In the genomic region with DNA sequence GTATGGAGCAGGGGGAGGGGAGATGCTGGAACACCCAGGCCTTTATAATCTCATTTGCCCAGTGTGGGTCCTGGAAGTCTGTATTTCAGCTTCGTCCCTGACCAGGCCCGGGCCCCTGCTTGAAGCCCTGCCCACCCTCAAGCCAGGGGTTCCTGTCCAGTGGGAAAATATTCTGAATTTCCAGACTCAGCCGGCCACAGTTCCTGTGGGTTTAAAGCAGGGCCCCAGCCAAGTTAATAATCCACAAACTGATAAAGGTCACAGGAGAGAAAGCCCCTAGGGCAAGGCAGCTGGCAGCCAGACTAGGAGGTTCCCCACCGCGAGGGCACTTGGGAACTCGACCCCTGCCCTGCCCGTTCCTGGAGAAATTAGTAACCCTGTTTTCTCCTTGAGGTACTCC, we compare ENCODE assay signal across 18 mouse cellular contexts. TPM values are rescaled to one million over a fixed set of nuclear protein-coding genes. Genes with fewer than 3 reads are reported as not detected.
DNase-seq lines count a peak whose midpoint lies in the region; ATAC-seq lines count a peak whose summit lies in the region.
"Had no signal": no experiment of that assay in that cellular context is flagged by ENCODE, and none has a peak within 500 bp of the region (broad histone marks: within the 10 kb centered on the region; RNA-seq: fewer than 3 reads in every experiment).

No protein-coding gene starts in this region.

- no peak overlapping the region; the same call in 1 of the 2 replicates for H3K4me3 ChIP-seq in embryonic facial prominence, embryonic 10.5 days
- H3K4me3 ChIP-seq in liver, embryonic 16.5 days (ENCODE audit: low read depth, low read length) = no peak overlapping the region
- H3K4me3 ChIP-seq in midbrain, embryonic 10.5 days = no peak overlapping the region
- H3K4me3 ChIP-seq in midbrain, embryonic 16.5 days (ENCODE audit: low read depth, low read length) = no peak overlapping the region
- H3K4me3 ChIP-seq: embryonic facial prominence, embryonic 13.5 days; left cerebral cortex, adult 2 months had no signal

- no peak for DNase-seq in embryonic facial prominence, embryonic 10.5 days (ENCODE audit: low spot score)
- DNase-seq in kidney, adult 18-20 months = peak; percentile 84
- DNase-seq in kidney, postnatal 25 days = peak; percentile 81 to 93
- no peak for DNase-seq in midbrain, embryonic 10.5 days (ENCODE audit: low spot score)
- DNase-seq: cerebellum, postnatal 14 days; heart, postnatal 4 days; lung, postnatal 14 days; right cerebral cortex, postnatal 25 days; thymus, postnatal 25 days had no signal

- H3K9ac ChIP-seq in liver, embryonic 16.5 days (ENCODE audit: low read depth, low read length) = no peak overlapping the region
- H3K9ac ChIP-seq in midbrain, embryonic 16.5 days (ENCODE audit: low read depth, low read length) = no peak overlapping the region
- H3K9ac ChIP-seq: embryonic facial prominence, embryonic 13.5 days had no signal

- peak; percentile 28; the same call in 1 of the 2 replicates for ATAC-seq in liver, embryonic 16.5 days (ENCODE audit: low read depth)
- no peak for ATAC-seq in activated CD4-positive, CD25-positive, alpha-beta regulatory T cell, adult 4 months
- no peak for ATAC-seq in midbrain, embryonic 16.5 days

- peaks cover 37% of the 10 kb centered on the region for H3K4me1 ChIP-seq in embryonic facial prominence, embryonic 10.5 days
- peaks cover 3% of the 10 kb centered on the region for H3K4me1 ChIP-seq in liver, embryonic 16.5 days (ENCODE audit: control insufficient read depth, low read depth, low read length)
- H3K4me1 ChIP-seq in midbrain, embryonic 10.5 days = peaks cover 24% of the 10 kb centered on the region
- no peaks in the 10 kb centered on the region for H3K4me1 ChIP-seq in midbrain, embryonic 16.5 days (ENCODE audit: control insufficient read depth, insufficient read depth, low read length)

- peak overlapping the region; percentile 57 for H3K27ac ChIP-seq in embryonic facial prominence, embryonic 10.5 days (replicated peaks)
- peak overlapping the region; percentile 58 for H3K27ac ChIP-seq in liver, embryonic 16.5 days (ENCODE audit: low read length)
- H3K27ac ChIP-seq in midbrain, embryonic 10.5 days (replicated peaks) = no peak overlapping the region; the same call in 1 of the 2 replicates
- no peak overlapping the region for H3K27ac ChIP-seq in midbrain, embryonic 16.5 days (ENCODE audit: low read length)
- H3K27ac ChIP-seq: embryonic facial prominence, embryonic 13.5 days; left cerebral cortex, adult 2 months had no signal

- H3K27me3 ChIP-seq in embryonic facial prominence, embryonic 10.5 days (replicated peaks; ENCODE audit: low read depth, poor library complexity, severe bottlenecking) = no peaks in the 10 kb centered on the region
- no peaks in the 10 kb centered on the region for H3K27me3 ChIP-seq in liver, embryonic 16.5 days (ENCODE audit: control insufficient read depth, insufficient read depth, low read depth, low read length)
- no peaks in the 10 kb centered on the region for H3K27me3 ChIP-seq in midbrain, embryonic 10.5 days (ENCODE audit: low read depth, poor library complexity, severe bottlenecking)
- no peaks in the 10 kb centered on the region for H3K27me3 ChIP-seq in midbrain, embryonic 16.5 days (ENCODE audit: control insufficient read depth, insufficient read depth, low read depth, low read length)
- H3K27me3 ChIP-seq: embryonic facial prominence, embryonic 13.5 days had no signal

- no peak overlapping the region for H3K4me2 ChIP-seq in liver, embryonic 16.5 days (ENCODE audit: low read depth, low read length)
- no peak overlapping the region for H3K4me2 ChIP-seq in midbrain, embryonic 16.5 days (ENCODE audit: low read length)
- H3K4me2 ChIP-seq: embryonic facial prominence, embryonic 13.5 days; heart, embryonic 11.5 days; midbrain, embryonic 11.5 days had no signal

- WGBS in embryonic facial prominence, embryonic 10.5 days = 30% methylated on average over 7 of the region's 7 CpGs
- WGBS in liver, embryonic 16.5 days (ENCODE audit: insufficient replicate concordance) = 56% methylated on average over 7 of the region's 7 CpGs
- 65% methylated on average over 7 of the region's 7 CpGs for WGBS in midbrain, embryonic 10.5 days
- WGBS in midbrain, embryonic 16.5 days = 67% methylated on average over 7 of the region's 7 CpGs

- no peaks in the 10 kb centered on the region for H3K36me3 ChIP-seq in embryonic facial prominence, embryonic 10.5 days (replicated peaks)
- no peaks in the 10 kb centered on the region for H3K36me3 ChIP-seq in liver, embryonic 16.5 days (ENCODE audit: control insufficient read depth, insufficient read depth)
- H3K36me3 ChIP-seq in midbrain, embryonic 10.5 days = no peaks in the 10 kb centered on the region
- H3K36me3 ChIP-seq in midbrain, embryonic 16.5 days (ENCODE audit: control insufficient read depth, insufficient read depth, low read length) = no peaks in the 10 kb centered on the region
- H3K36me3 ChIP-seq: embryonic facial prominence, embryonic 13.5 days had no signal

- H3K9me3 ChIP-seq in embryonic facial prominence, embryonic 10.5 days = no peaks in the 10 kb centered on the region
- H3K9me3 ChIP-seq in liver, embryonic 16.5 days (replicated peaks; ENCODE audit: control insufficient read depth, low read length) = no peaks in the 10 kb centered on the region
- H3K9me3 ChIP-seq in midbrain, embryonic 10.5 days (replicated peaks) = no peaks in the 10 kb centered on the region
- H3K9me3 ChIP-seq in midbrain, embryonic 16.5 days (replicated peaks; ENCODE audit: control insufficient read depth, low read length, poor library complexity, severe bottlenecking) = no peaks in the 10 kb centered on the region
- H3K9me3 ChIP-seq: embryonic facial prominence, embryonic 13.5 days had no signal

RNA-seq across cellular contexts. Expression of a gene that starts 8.7 kb away (rescaled TPM):
- 0.15 TPM in 1 of 2 replicates, not detected in the other for polyA plus RNA-seq in embryonic facial prominence, embryonic 10.5 days (2016; fragmentation: Nextera tagmentation; extraction: Ambion mirVana)
- 0.84 and 1.1 TPM in 2 replicates for polyA plus RNA-seq in liver, embryonic 16.5 days (2015; fragmentation: Nextera tagmentation; extraction: Ambion mirVana)
- polyA plus RNA-seq in midbrain, embryonic 10.5 days (2016; fragmentation: Nextera tagmentation; extraction: Ambion mirVana) = 0.14 and 0.15 TPM in 2 replicates
- not detected for polyA plus RNA-seq in activated CD4-positive, CD25-positive, alpha-beta regulatory T cell, adult 4 months (2017; shearing (Covaris generic))
- polyA plus RNA-seq in midbrain, embryonic 16.5 days (2015; fragmentation: Nextera tagmentation; extraction: Ambion mirVana) = not detected in 2 replicates
- polyA plus RNA-seq: C2C12; midbrain, embryonic 11.5 days; stomach, embryonic 14.5 days had no signal

RNA-seq across cellular contexts. Expression of a gene that starts 13.3 kb away (rescaled TPM):
- 0.28 and 0.34 TPM in 2 replicates for polyA plus RNA-seq in embryonic facial prominence, embryonic 10.5 days (2016; fragmentation: Nextera tagmentation; extraction: Ambion mirVana)
- 0.21 and 0.51 TPM in 2 replicates for polyA plus RNA-seq in liver, embryonic 16.5 days (2015; fragmentation: Nextera tagmentation; extraction: Ambion mirVana)
- 0.11 and 0.17 TPM in 2 replicates for polyA plus RNA-seq in midbrain, embryonic 10.5 days (2016; fragmentation: Nextera tagmentation; extraction: Ambion mirVana)
- 1 to 10 TPM; 2.9 to 3.1 TPM for polyA plus RNA-seq in activated CD4-positive, CD25-positive, alpha-beta regulatory T cell, adult 4 months (2017; shearing (Covaris generic))
- polyA plus RNA-seq in midbrain, embryonic 16.5 days (2015; fragmentation: Nextera tagmentation; extraction: Ambion mirVana) = 0.19 TPM in 1 of 2 replicates, not detected in the other
- polyA plus RNA-seq: heart, embryonic 11.5 days; midbrain, embryonic 11.5 days had no signal

RNA-seq across cellular contexts. Expression of a gene that starts 26.5 kb away (rescaled TPM):
- 9.0 and 9.9 TPM in 2 replicates for polyA plus RNA-seq in embryonic facial prominence, embryonic 10.5 days (2016; fragmentation: Nextera tagmentation; extraction: Ambion mirVana)
- polyA plus RNA-seq in liver, embryonic 16.5 days (2015; fragmentation: Nextera tagmentation; extraction: Ambion mirVana) = 3.7 TPM in 2 replicates
- polyA plus RNA-seq in midbrain, embryonic 10.5 days (2016; fragmentation: Nextera tagmentation; extraction: Ambion mirVana) = 6.6 and 9.4 TPM in 2 replicates
- 10 to 100 TPM; 49.9 to 59.3 TPM for polyA plus RNA-seq in activated CD4-positive, CD25-positive, alpha-beta regulatory T cell, adult 4 months (2017; shearing (Covaris generic))
- 19.6 and 23.1 TPM in 2 replicates for polyA plus RNA-seq in midbrain, embryonic 16.5 days (2015; fragmentation: Nextera tagmentation; extraction: Ambion mirVana)

RNA-seq across cellular contexts. Expression of a gene that starts 29.1 kb away (rescaled TPM):
- 14.8 and 17.3 TPM in 2 replicates for polyA plus RNA-seq in embryonic facial prominence, embryonic 10.5 days (2016; fragmentation: Nextera tagmentation; extraction: Ambion mirVana)
- 0.70 and 1.0 TPM in 2 replicates for polyA plus RNA-seq in liver, embryonic 16.5 days (2015; fragmentation: Nextera tagmentation; extraction: Ambion mirVana)
- 9.9 and 18.8 TPM in 2 replicates for polyA plus RNA-seq in midbrain, embryonic 10.5 days (2016; fragmentation: Nextera tagmentation; extraction: Ambion mirVana)
- polyA plus RNA-seq in activated CD4-positive, CD25-positive, alpha-beta regulatory T cell, adult 4 months (2017; shearing (Covaris generic)) = 10 to 100 TPM in 1 of 2 experiments, 1 to 10 TPM in 1; 6.9 to 12.2 TPM
- polyA plus RNA-seq in midbrain, embryonic 16.5 days (2015; fragmentation: Nextera tagmentation; extraction: Ambion mirVana) = 20.1 and 23.1 TPM in 2 replicates

RNA-seq across cellular contexts. Expression of a gene that starts 29.2 kb away (rescaled TPM):
- 880 and 890 TPM in 2 replicates for polyA plus RNA-seq in embryonic facial prominence, embryonic 10.5 days (2016; fragmentation: Nextera tagmentation; extraction: Ambion mirVana)
- 482 and 528 TPM in 2 replicates for polyA plus RNA-seq in liver, embryonic 16.5 days (2015; fragmentation: Nextera tagmentation; extraction: Ambion mirVana)
- 926 and 929 TPM in 2 replicates for polyA plus RNA-seq in midbrain, embryonic 10.5 days (2016; fragmentation: Nextera tagmentation; extraction: Ambion mirVana)
- 100 to 1,000 TPM; 705 to 855 TPM for polyA plus RNA-seq in activated CD4-positive, CD25-positive, alpha-beta regulatory T cell, adult 4 months (2017; shearing (Covaris generic))
- polyA plus RNA-seq in midbrain, embryonic 16.5 days (2015; fragmentation: Nextera tagmentation; extraction: Ambion mirVana) = 773 and 819 TPM in 2 replicates

Comparison
In these comparisons a context has a peak if more than half of its experiments do, and no peak if none do; other contexts are left out.
1. DNase-seq: peak in kidney, adult 18-20 months (single experiment) and kidney, postnatal 25 days (2 of 2); none in embryonic facial prominence, embryonic 10.5 days (single experiment) and midbrain, embryonic 10.5 days (single experiment).
2. H3K27ac ChIP-seq: peak in embryonic facial prominence, embryonic 10.5 days (single experiment) and liver, embryonic 16.5 days (single experiment); none in midbrain, embryonic 10.5 days (single experiment) and midbrain, embryonic 16.5 days (single experiment).